Mouse (Mus musculus) embryonic facial prominence, embryonic 15.5 days (tissue): ENCODE measurements around the gene Eapp. TPM values are rescaled to one million over a fixed set of nuclear protein-coding genes. Genes with fewer than 3 reads are reported as not detected.
A peak's percentile ranks its signal among the peaks of the same experiment; 100 is the strongest.
"Not testable (repeated sequence)": the region's sequence is repeated elsewhere in the genome, so short reads cannot be mapped to it uniquely, and the experiment has no call there.

Experiments
- ATAC-seq: fragments of 200-750 bp; cut with Nextera tagmentation; 2 replicates; pipeline ENCODE4 v1.8.0; 2017; ENCODE audit warnings: low read depth, moderate TSS enrichment; ENCODE audit not compliant: insufficient number of reproducible peaks, low FRiP score, low TSS enrichment
- H3K27ac ChIP-seq: fragments of 300-500 bp; sonication (generic); replicated peaks from 2 replicates; pipeline ENCODE4 v1.5.1; 2015; ENCODE audit warnings: mild to moderate bottlenecking, inconsistent platforms
- H3K27me3 ChIP-seq: fragments of 300-500 bp; sonication (generic); 2 replicates; pipeline ENCODE4 v1.6.1; 2015; ENCODE audit warnings: inconsistent platforms
- H3K36me3 ChIP-seq: fragments of 300-500 bp; sonication (generic); 2 replicates; pipeline ENCODE4 v1.6.1; 2015; ENCODE audit warnings: mild to moderate bottlenecking, inconsistent platforms
- H3K4me1 ChIP-seq: fragments of 300-500 bp; sonication (generic); 2 replicates; pipeline ENCODE4 v1.6.1; 2015; ENCODE audit warnings: inconsistent platforms
- H3K4me2 ChIP-seq: fragments of 300-500 bp; sonication (generic); replicated peaks from 2 replicates; pipeline ENCODE4 v1.6.1; 2015; ENCODE audit warnings: mild to moderate bottlenecking, inconsistent platforms
- H3K4me3 ChIP-seq: fragments of 300-500 bp; sonication (generic); replicated peaks from 2 replicates; pipeline ENCODE4 v1.5.1; 2015; ENCODE audit warnings: mild to moderate bottlenecking, inconsistent platforms
- H3K9ac ChIP-seq: fragments of 300-500 bp; sonication (generic); 2 replicates; pipeline ENCODE4 v1.6.1; 2015; ENCODE audit warnings: inconsistent platforms
- H3K9me3 ChIP-seq: fragments of 300-500 bp; sonication (generic); replicated peaks from 2 replicates; pipeline ENCODE4 v1.6.1; 2016; ENCODE audit warnings: inconsistent platforms
- WGBS: fragments of 180-500 bp; shearing (Covaris S2); methylation state at CpG from one replicate; pipeline ENCODE4 v1.1.7; 2015; 5-methylcytosine and 5-hydroxymethylcytosine counted together
- polyA plus RNA-seq: library from polyadenylated mRNA; unstranded; fragments of >200 nt; fragmentation: Nextera tagmentation; extraction: Ambion mirVana; gene quantifications from 2 replicates; pipeline ENCODE4 v1.2.1, GENCODE M21; 2015

Eapp gene
- polyA plus RNA-seq, 1 experiment from 2014 or later, result 71.1 TPM

DNA sequence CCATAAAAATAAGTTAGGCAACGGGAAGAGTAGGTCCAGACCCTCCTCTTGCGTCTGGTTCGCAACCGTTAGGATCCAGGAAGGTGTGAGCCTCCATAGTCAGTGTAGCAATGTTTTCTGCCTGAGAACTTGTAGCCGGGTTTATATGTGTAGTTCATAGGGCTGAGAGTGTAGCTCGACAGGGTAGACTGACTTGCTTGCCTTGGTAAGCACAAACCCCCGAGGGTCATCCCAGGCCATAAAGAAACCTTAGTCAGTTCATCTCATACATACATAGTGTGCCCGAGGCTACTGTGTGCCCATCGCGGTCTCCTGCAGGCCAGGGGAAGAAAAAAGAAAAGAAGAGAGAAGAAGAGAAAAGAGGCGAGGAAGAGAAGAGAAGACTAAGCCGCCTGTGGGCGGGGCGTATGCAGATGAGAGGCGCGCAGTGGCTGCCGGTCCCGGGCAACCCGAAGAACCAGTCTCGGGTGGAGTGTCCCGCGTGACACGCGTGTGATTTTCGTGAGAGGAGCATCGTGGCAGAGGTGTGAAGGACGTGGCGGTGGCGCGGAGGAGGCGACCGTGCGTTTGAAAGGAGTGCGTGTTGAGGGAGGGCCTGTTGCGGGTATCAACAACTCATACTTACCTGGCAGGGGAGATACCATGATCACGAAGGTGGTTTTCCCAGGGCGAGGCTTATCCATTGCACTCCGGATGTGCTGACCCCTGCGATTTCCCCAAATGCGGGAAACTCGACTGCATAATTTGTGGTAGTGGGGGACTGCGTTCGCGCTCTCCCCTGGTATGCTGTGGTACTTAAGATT lies 14.2 kb upstream of the Eapp start:
- peak; percentile 44 for ATAC-seq
- under 1% methylated on average over 13 of the region's 44 CpGs for WGBS

DNA sequence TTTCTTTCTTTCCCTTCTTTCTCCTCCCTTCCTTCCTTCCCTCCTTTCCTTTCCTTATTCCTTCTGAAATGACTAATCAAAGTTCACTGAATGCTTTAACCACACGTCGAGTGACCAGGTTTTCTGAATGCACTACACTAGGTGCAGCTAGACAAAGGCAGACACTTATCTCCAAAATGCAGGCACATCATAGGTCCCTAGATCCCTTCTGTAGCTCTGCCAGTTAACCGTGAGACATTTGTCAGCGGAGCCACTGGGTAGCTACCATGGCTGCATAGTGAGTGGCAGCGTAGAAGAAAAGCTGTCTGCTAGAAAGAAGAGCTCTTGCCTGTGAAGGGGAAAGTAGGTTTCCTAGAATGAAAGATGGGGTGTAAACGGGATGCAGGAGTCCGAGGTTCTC lies 3.7 kb upstream of the Eapp start:
- Histone ChIP-seq H3K36me3 (no peaks in the 10 kb centered on the region), H3K27me3 (no peaks in the 10 kb centered on the region), H3K4me2 (no peak overlapping the region), H3K4me1 (peaks cover 6% of the 10 kb centered on the region), H3K27ac (no peak overlapping the region), H3K9ac (no peak overlapping the region), H3K9me3 (no peaks in the 10 kb centered on the region), H3K4me3 (no peak overlapping the region)
- 83% methylated on average over 7 of the region's 7 CpGs for WGBS
- ATAC-seq, result no peak

More for the DNA sequence above, 14.2 kb upstream of the Eapp start:
- not testable (repeated sequence) for H3K9ac ChIP-seq, H3K4me1 ChIP-seq, H3K27ac ChIP-seq, H3K9me3 ChIP-seq, H3K27me3 ChIP-seq, H3K36me3 ChIP-seq, H3K4me2 ChIP-seq
- H3K4me3 ChIP-seq, result peak overlapping the region; percentile 26; the same call in 1 of the 2 replicates

DNA sequence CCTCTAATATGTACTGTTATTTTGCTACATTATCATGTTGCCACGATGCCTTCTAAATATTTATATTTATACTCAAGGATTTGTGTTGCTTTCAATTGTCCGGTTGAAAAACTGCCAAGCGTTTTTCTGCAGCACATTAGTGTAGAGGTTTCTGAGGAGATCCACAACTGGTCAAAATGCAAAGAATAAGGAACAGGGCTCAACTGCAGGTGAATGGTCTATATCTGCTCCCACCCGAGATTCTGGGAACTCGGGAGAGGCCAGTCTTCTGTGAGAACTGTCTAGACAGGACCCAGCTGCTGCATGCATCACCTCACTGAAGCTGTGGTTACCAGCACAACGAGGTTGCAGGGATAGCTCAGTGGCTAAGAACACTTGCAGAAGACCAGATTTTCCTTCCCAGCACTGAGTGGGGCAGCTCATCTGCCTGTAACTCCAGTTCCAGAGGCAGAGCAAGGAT lies 2.1 kb upstream of the Eapp start:
- Histone ChIP-seq H3K36me3 (peaks cover under 1% of the 10 kb centered on the region; the same call in 1 of the 2 replicates), H3K4me2 (no peak overlapping the region), H3K9me3 (no peaks in the 10 kb centered on the region), H3K9ac (no peak overlapping the region), H3K27me3 (no peaks in the 10 kb centered on the region), H3K4me3 (no peak overlapping the region), H3K4me1 (peaks cover 7% of the 10 kb centered on the region), H3K27ac (peak overlapping the region; percentile 31; the same call in 1 of the 2 replicates)
- 46% methylated on average over 6 of the region's 6 CpGs for WGBS
- no peak for ATAC-seq

DNA sequence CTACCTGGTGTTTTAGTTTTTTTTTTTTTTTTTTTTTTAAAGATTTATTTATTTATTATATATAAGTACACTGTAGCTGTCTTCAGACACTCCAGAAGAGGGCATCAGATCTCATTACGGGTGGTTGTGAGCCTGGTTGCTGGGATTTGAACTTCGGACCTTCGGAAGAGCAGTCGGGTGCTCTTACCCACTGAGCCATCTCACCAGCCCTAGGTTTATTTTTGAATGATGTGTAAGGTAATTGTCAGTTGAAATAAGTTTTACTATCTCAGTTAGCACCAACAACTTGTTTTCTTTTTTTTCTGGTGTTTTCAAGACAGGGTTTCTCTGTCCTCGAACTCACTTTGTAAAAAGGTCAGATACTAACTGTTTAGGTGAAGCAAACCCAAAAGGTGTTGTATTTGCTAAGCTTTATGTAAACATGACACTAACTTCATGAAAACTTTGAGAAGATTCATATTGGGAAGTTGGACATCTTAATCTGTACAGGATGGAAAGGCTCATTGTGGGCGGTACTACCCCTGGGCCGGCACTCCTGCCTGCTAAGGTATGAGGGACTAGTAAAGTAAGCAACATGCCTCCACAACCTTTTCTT lies 1.4 kb upstream of the Eapp start:
- H3K4me1 ChIP-seq, result peaks cover 7% of the 10 kb centered on the region
- no peak; the same call in 1 of the 2 replicates for ATAC-seq
- H3K9ac ChIP-seq, result no peak overlapping the region
- 6% methylated on average over 7 of the region's 7 CpGs for WGBS
- peaks cover 8% of the 10 kb centered on the region; the same call in 1 of the 2 replicates for H3K36me3 ChIP-seq
- H3K4me2 ChIP-seq, result no peak overlapping the region
- no peak overlapping the region for H3K4me3 ChIP-seq
- H3K9me3 ChIP-seq, result no peaks in the 10 kb centered on the region
- no peaks in the 10 kb centered on the region for H3K27me3 ChIP-seq
- peak overlapping the region; percentile 31; the same call in 1 of the 2 replicates for H3K27ac ChIP-seq

DNA sequence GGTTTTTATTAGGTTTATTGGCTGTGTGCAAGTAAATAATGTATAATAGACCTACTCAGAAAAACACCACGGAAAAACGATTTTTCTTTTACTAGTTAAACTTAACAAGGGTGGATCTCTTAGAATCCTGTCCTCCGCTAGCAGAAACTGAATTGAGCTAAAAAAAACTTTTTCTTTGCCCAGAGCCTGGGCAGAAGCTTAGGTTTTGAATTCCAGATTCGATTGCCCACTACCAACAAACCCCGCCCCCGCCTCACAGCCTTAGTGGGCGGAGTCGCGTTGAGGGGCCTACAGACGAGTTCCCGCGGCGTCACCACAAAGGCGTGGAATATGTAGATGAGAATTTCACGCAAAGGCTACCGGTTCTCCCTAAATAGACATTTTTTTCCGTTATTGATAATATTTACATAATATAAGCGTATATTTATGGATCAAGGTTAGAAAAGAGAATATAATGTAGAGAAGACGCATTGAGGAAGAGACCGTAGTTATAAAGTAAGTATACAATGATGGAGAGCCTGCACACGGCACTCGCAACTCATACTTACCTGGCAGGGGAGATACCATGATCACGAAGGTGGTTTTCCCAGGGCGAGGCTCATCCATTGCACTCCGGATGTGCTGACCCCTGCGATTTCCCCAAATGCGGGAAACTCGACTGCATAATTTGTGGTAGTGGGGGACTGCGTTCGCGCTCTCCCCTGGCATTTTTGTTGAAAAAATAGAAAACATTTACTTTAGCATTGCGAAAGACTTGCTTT lies 725 bp upstream of the Eapp start:
- peak overlapping the region; percentile 93 for H3K4me3 ChIP-seq
- H3K4me1 ChIP-seq, result peaks cover 7% of the 10 kb centered on the region
- H3K9ac ChIP-seq, result peak overlapping the region; percentile 63
- no peaks in the 10 kb centered on the region for H3K27me3 ChIP-seq
- peaks cover 10% of the 10 kb centered on the region; the same call in 1 of the 2 replicates for H3K36me3 ChIP-seq
- H3K4me2 ChIP-seq, result peak overlapping the region; percentile 70
- WGBS, result under 1% methylated on average over 32 of the region's 32 CpGs
- no peaks in the 10 kb centered on the region for H3K9me3 ChIP-seq
- H3K27ac ChIP-seq, result peak overlapping the region; percentile 98
- peak; percentile 93 for ATAC-seq

DNA sequence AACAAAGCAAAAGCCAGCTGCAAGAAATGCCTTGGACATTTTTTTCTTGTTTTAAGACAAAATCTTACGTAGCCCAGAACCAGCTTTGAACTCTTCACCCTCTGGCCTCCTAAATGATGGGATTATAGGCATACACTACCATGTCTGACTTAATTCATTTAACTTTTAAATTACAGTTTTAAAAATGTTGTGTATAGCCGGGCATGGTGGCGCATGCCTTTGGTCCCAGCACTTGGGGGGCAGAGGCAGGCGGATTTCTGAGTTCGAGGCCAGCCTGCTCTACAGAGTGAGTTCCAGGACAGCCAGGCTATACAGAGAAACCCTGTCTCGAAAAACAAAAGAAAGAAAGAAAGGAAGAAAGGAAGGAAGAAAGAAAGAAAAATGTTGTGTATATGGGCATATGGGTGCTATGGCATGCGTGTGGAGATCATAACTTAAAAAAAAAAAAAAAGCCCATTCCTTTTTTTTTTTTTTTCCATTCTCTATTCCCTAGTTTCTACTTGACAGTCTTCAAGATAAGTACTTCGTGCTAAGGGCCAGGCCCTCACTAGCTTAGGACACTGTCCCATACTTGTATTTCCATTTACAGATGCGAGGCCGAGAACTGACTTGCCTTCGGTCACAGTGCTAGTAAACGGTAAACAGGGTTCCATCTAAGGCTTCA lies 718 bp downstream of the Eapp start:
- peaks cover 23% of the 10 kb centered on the region for H3K36me3 ChIP-seq
- H3K27me3 ChIP-seq, result no peaks in the 10 kb centered on the region
- H3K4me3 ChIP-seq, result peak overlapping the region; percentile 93
- 35% methylated on average over 12 of the region's 12 CpGs for WGBS
- H3K4me1 ChIP-seq, result peaks cover 7% of the 10 kb centered on the region
- H3K9ac ChIP-seq, result peak overlapping the region; percentile 91
- H3K9me3 ChIP-seq, result no peaks in the 10 kb centered on the region
- no peak for ATAC-seq
- H3K4me2 ChIP-seq, result peak overlapping the region; percentile 70
- H3K27ac ChIP-seq, result peak overlapping the region; percentile 98

DNA sequence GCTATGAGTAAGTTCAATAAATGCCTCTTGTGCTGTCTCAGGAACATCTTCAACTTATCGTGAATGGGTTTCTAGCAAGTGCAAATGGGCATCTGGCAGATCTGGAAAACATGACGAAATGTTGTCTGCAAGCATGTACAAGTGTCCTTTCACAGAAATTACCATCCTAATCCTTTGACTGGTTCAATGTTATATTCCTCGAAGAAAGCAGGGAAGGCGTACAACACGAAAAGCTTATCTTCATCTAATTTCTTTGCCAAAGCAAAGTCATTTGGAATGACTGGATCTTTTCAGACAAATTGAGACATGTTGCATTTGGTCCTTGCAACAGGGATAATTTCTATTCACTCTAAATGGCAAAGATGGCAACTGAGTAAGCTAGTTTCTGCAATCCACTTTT lies 6.6 kb downstream of the Eapp start:
- Histone ChIP-seq H3K9ac (no peak overlapping the region), H3K4me3 (no peak overlapping the region), H3K4me1 (no peaks in the 10 kb centered on the region), H3K4me2 (no peak overlapping the region), H3K27me3 (no peaks in the 10 kb centered on the region), H3K36me3 (peaks cover 65% of the 10 kb centered on the region), H3K27ac (no peak overlapping the region), H3K9me3 (no peaks in the 10 kb centered on the region)
- 87% methylated on average over 5 of the region's 5 CpGs for WGBS
- no peak for ATAC-seq

DNA sequence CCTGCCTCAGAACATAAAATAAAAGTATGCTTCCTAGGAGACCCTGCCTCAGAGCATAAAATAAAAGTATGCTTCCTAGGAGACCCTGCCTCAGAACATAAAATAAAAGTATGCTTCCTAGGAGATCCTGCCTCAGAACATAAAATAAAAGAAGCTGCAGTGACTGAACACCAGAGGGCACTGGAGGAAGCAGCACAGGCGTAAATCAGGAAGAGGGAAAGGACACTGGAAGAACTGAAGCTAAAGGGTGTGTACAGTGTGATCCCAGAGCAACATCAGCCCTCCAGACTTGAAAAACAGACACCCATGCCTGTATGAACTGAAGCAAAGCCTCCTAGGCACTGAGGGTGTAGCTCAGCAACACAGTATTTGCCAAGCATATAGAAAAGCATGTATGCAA lies 12.5 kb downstream of the Eapp start:
- Histone ChIP-seq H3K4me1 (no peaks in the 10 kb centered on the region), H3K36me3 (peaks cover 34% of the 10 kb centered on the region), H3K4me3 (no peak overlapping the region), H3K9ac (no peak overlapping the region), H3K4me2 (no peak overlapping the region), H3K9me3 (no peaks in the 10 kb centered on the region), H3K27me3 (no peaks in the 10 kb centered on the region), H3K27ac (no peak overlapping the region)
- ATAC-seq, result no peak
- WGBS, result 17% methylated on average over 1 of the region's 1 CpGs

DNA sequence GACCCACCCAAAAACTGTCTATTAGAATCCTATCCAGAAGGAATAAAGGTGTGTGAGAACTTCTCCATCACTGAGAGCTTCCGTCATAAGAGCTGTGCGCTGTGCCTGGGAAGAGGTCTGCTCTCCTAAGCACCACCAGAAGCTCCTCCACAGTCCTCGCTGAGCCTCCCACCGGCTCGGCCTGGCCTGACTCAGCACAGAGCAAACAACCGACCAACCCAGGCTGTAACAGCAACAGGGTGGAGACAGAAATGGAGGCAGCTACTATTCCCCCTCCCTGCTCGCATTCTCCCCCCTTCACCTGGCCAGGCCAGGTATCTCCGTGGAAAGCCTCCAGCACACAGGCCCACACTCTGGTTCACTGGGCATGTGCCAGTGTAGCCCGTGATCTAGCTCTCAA lies 19.0 kb downstream of the Eapp start:
- H3K27me3 ChIP-seq, result no peaks in the 10 kb centered on the region
- H3K9ac ChIP-seq, result no peak overlapping the region
- no peak overlapping the region for H3K4me2 ChIP-seq
- H3K27ac ChIP-seq, result no peak overlapping the region
- H3K36me3 ChIP-seq, result peaks cover 53% of the 10 kb centered on the region
- no peak for ATAC-seq
- H3K4me1 ChIP-seq, result no peaks in the 10 kb centered on the region
- no peak overlapping the region for H3K4me3 ChIP-seq
- H3K9me3 ChIP-seq, result no peaks in the 10 kb centered on the region
- WGBS, result 94% methylated on average over 9 of the region's 9 CpGs

DNA sequence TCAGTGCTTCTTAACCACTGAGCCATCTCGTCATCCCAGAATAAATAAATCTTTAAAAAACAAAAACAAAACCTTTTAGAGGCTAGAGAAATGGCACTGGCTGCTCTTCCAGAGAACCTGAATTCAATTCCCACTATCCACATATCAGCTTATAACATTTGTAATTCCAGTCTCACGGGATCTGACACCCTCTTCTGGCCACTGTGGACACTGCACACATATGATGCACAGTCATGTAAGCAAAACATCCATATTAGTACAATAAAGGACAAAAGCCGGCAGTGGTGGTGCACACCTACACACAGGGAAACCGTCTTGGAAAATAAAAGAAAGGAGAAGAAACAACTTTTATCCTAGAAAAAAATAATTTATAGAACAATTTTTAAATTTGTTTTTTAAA lies 20.3 kb downstream of the Eapp start:
- H3K27me3 ChIP-seq, result no peaks in the 10 kb centered on the region
- 96% methylated on average over 4 of the region's 4 CpGs for WGBS
- H3K4me1 ChIP-seq, result no peaks in the 10 kb centered on the region
- H3K9ac ChIP-seq, result no peak overlapping the region
- no peaks in the 10 kb centered on the region for H3K9me3 ChIP-seq
- peaks cover 56% of the 10 kb centered on the region for H3K36me3 ChIP-seq
- ATAC-seq, result no peak
- no peak overlapping the region for H3K27ac ChIP-seq
- no peak overlapping the region for H3K4me2 ChIP-seq
- H3K4me3 ChIP-seq, result no peak overlapping the region

DNA sequence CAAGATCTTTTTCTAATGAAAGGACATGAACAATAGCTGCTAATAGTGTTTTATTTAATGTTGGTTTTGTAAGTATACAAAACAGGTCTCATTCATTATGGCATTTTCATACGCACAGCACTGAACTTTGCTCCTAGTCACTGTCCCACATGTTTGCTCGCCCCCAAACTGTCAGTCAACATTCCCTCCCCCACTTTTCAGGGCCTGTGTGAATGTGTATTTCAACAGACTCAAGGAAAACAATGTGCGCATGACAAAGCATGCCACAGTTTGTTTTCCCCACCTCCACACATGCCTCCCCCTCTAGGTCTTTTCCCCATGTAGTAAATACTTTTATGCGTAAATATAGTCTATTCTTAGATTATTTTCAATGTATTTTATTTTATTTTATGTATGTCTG lies 24.4 kb downstream of the Eapp start:
- H3K4me3 ChIP-seq, result no peak overlapping the region
- no peak for ATAC-seq
- H3K36me3 ChIP-seq, result peaks cover 35% of the 10 kb centered on the region
- H3K27ac ChIP-seq, result no peak overlapping the region
- H3K9ac ChIP-seq, result no peak overlapping the region
- no peaks in the 10 kb centered on the region for H3K4me1 ChIP-seq
- WGBS, result 75% methylated on average over 4 of the region's 4 CpGs
- H3K27me3 ChIP-seq, result no peaks in the 10 kb centered on the region
- no peak overlapping the region for H3K4me2 ChIP-seq
- H3K9me3 ChIP-seq, result no peaks in the 10 kb centered on the region
